Mouse (Mus musculus) forebrain, postnatal 0 days (tissue): ENCODE results near the gene Rptn. TPM values are rescaled to one million over a fixed set of nuclear protein-coding genes. Genes with fewer than 3 reads are reported as not detected.

ENCODE experiments used
- ATAC-seq: fragments of 200-750 bp; cut with Nextera tagmentation; 2 replicates; pipeline ENCODE4 v1.8.0; 2017; ENCODE audit warnings: mild to moderate bottlenecking, moderate library complexity
- DNase-seq: peaks from one replicate; pipeline ENCODE4 v3.0.0-alpha.2; 2015
- H3K27ac ChIP-seq: fragments of 300-500 bp; sonication (generic); 2 replicates; pipeline ENCODE4 v1.5.1; 2014; ENCODE audit warnings: low read depth, mild to moderate bottlenecking, antibody characterized with exemption, low read length, moderate library complexity, mixed read lengths
- H3K27me3 ChIP-seq: fragments of 300-500 bp; sonication (generic); 2 replicates; pipeline ENCODE4 v1.6.1; 2014; ENCODE audit warnings: mild to moderate bottlenecking, low read length, mixed read lengths; ENCODE audit not compliant: insufficient read depth
- H3K36me3 ChIP-seq: fragments of 300-500 bp; sonication (generic); 2 replicates; pipeline ENCODE4 v1.6.1; 2014; ENCODE audit warnings: mild to moderate bottlenecking, moderate library complexity; ENCODE audit not compliant: insufficient read depth
- H3K4me1 ChIP-seq: fragments of 300-500 bp; sonication (generic); 2 replicates; pipeline ENCODE4 v1.6.1; 2014; ENCODE audit warnings: antibody characterized with exemption; ENCODE audit not compliant: insufficient read depth
- H3K4me2 ChIP-seq: fragments of 300-500 bp; sonication (generic); 2 replicates; pipeline ENCODE4 v1.6.1; 2014; ENCODE audit warnings: low read depth, mild to moderate bottlenecking, moderate library complexity
- H3K4me3 ChIP-seq: fragments of 300-500 bp; sonication (generic); 2 replicates; pipeline ENCODE4 v1.5.1; 2014; ENCODE audit warnings: low read depth, low read length, mixed read lengths
- H3K9ac ChIP-seq: fragments of 300-500 bp; sonication (generic); 2 replicates; pipeline ENCODE4 v1.6.1; 2014; ENCODE audit warnings: mild to moderate bottlenecking
- H3K9me3 ChIP-seq: fragments of 300-500 bp; sonication (generic); 2 replicates; pipeline ENCODE4 v1.6.1; 2016; ENCODE audit warnings: low read length
- CTCF ChIP-seq: sonication (generic); IDR thresholded peaks from 2 replicates; pipeline ENCODE4 v1.5.1; 2016; ENCODE audit warnings: antibody characterized with exemption, control low read depth, low read depth
- WGBS: fragments of 180-500 bp; shearing (Covaris S2); extraction: QIAGEN DNeasy Blood & Tissue Kit; methylation state at CpG from one replicate; pipeline ENCODE4 v1.1.7; 2014; 5-methylcytosine and 5-hydroxymethylcytosine counted together
- polyA plus RNA-seq: library from polyadenylated mRNA; unstranded; fragments of >200 nt; fragmentation: Nextera tagmentation; extraction: Ambion mirVana; gene quantifications from 2 replicates; pipeline ENCODE4 v1.2.1, GENCODE M21; 2015
- total RNA-seq: library from RNA; depleted of rRNA; stranded (reverse); fragments of >200 nt; gene quantifications from 2 replicates; pipeline ENCODE4 v1.2.3, GENCODE M21; 2014

Rptn gene
- total and polyA plus RNA-seq, 2 experiments from 2014 or later, result not detected

DNA sequence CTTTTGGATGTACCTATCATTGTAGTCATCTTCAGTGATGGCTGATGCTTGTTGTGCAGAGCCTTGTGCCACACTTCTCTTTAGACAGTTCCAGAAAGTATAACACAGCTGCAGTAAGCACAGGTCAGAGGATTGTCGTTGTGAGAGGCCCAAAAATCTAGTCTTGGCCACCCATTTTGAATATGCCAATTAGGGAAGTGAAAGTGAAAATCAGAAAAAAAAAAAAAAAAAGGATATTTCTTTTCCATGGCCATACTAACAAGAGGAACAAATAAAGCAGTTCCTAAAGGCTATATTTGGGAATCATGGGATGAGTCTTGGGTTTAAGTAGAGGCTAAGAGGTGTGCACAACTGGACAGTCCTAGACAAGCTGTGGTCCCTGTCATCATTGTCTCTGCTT lies 18.3 kb upstream of the Rptn start:
- H3K4me3 ChIP-seq, result no peak overlapping the region
- no peak for ATAC-seq
- no peaks in the 10 kb centered on the region for H3K36me3 ChIP-seq
- DNase-seq, result no peak
- no peak overlapping the region for H3K4me2 ChIP-seq
- TF ChIP-seq CTCF, result no peak
- no peaks in the 10 kb centered on the region for H3K4me1 ChIP-seq
- H3K9me3 ChIP-seq, result no peaks in the 10 kb centered on the region
- no peaks in the 10 kb centered on the region for H3K27me3 ChIP-seq
- H3K27ac ChIP-seq, result no peak overlapping the region
- no peak overlapping the region for H3K9ac ChIP-seq
- WGBS, result 84% methylated on average over 1 of the region's 1 CpGs

DNA sequence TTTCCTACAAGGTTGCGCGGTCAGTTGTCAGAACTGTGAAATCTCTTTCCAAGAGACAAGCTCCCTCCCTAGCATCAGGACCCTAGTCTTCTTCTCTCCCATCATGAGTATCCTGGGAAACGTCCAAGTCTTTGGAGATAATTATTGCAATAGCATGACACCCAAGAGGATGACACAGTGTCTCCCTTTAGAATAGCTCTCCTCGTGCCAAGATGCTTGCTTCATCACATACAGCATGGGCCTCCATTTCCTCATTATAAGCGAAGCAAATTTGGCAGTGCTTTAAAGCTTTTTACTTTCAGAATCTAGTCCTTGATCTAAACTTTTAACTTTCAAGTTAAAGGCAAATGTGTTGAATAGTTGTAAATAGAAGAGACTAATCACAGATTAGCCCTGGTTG lies 17.9 kb upstream of the Rptn start:
- no peak overlapping the region for H3K4me2 ChIP-seq
- DNase-seq (no peak), ATAC-seq (no peak)
- H3K27me3 ChIP-seq, result no peaks in the 10 kb centered on the region
- no peaks in the 10 kb centered on the region for H3K4me1 ChIP-seq
- no peak overlapping the region for H3K4me3 ChIP-seq
- no peak for TF ChIP-seq CTCF
- WGBS, result 82% methylated on average over 5 of the region's 5 CpGs
- H3K9me3 ChIP-seq, result no peaks in the 10 kb centered on the region
- no peaks in the 10 kb centered on the region for H3K36me3 ChIP-seq
- no peak overlapping the region for H3K9ac ChIP-seq
- H3K27ac ChIP-seq, result no peak overlapping the region

DNA sequence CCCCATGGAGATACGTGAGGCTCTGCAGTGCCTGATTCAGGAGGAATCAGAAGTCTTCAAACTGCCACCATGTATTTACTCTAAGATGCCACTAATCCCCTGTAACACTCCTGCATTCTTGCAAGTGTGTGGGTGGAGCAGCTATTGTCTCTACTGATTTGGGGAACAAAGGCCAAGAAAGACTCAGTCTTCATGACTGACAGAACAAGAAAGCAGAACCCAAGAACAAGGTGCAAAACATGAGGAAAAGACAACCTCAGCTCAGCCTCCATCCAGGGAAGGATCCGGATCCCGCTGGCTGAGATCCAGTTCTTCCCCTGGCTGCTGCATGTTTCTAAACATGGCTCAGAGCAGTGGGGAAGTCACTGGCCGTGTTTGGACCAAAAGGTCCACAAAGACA lies 15.4 kb upstream of the Rptn start:
- ATAC-seq (no peak), DNase-seq (no peak)
- H3K4me2 ChIP-seq, result no peak overlapping the region
- 37% methylated on average over 4 of the region's 4 CpGs for WGBS
- no peaks in the 10 kb centered on the region for H3K36me3 ChIP-seq
- H3K9ac ChIP-seq, result no peak overlapping the region
- no peak for TF ChIP-seq CTCF
- no peaks in the 10 kb centered on the region for H3K4me1 ChIP-seq
- no peak overlapping the region for H3K4me3 ChIP-seq
- no peaks in the 10 kb centered on the region for H3K9me3 ChIP-seq
- no peaks in the 10 kb centered on the region for H3K27me3 ChIP-seq
- H3K27ac ChIP-seq, result no peak overlapping the region

DNA sequence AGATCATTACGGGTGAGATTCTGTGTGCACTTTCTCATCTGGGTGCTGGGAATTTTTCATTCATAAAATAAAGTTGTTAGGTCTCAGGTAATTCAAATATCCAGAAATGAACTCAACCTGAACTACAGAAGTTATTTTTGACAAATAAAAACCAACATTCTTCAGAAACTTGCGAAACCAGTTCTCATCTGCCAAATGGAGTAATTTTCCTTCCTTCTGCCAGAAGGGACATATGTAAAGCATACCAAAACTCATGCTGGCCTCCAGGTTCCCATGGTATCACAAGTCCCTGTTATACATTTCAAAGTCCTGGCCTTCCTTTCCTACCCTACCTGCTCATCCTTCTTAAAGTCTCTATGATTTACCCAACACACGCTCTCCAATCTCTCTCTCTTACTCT lies 10.4 kb downstream of the Rptn start:
- 94% methylated on average over 3 of the region's 3 CpGs for WGBS
- Histone ChIP-seq H3K9me3 (no peaks in the 10 kb centered on the region), H3K4me1 (no peaks in the 10 kb centered on the region), H3K4me2 (no peak overlapping the region), H3K27me3 (no peaks in the 10 kb centered on the region), H3K36me3 (no peaks in the 10 kb centered on the region), H3K27ac (no peak overlapping the region), H3K9ac (no peak overlapping the region), H3K4me3 (no peak overlapping the region)
- TF ChIP-seq CTCF, result no peak
- DNase-seq (no peak), ATAC-seq (no peak)

DNA sequence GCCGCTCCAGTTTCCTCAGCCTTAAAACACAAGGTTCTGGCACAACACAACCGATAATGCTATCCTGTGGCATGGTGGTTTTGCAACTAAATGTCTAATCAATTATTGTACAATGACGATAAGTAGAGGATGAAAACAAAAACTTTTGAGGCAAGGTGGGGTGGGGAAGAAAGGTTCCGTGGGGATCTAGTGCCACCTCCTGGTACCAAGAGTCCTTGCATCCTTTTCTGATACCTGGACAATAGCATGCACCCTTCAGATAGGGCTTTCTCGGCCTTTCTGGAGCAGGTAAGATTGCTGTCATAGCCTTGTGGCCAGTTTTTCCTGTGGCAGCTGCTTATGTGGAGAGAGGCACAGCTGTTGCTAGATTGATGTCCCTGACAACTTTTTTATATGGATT lies 13.5 kb downstream of the Rptn start:
- H3K4me3 ChIP-seq, result no peak overlapping the region
- no peak overlapping the region for H3K4me2 ChIP-seq
- TF ChIP-seq CTCF, result peak; percentile 82
- no peaks in the 10 kb centered on the region for H3K9me3 ChIP-seq
- no peaks in the 10 kb centered on the region for H3K36me3 ChIP-seq
- ATAC-seq, result 0 out of 2 replicates have a peak, but pooled peaks have one; percentile 40
- 25% methylated on average over 5 of the region's 5 CpGs for WGBS
- H3K4me1 ChIP-seq, result no peaks in the 10 kb centered on the region
- H3K9ac ChIP-seq, result no peak overlapping the region
- no peaks in the 10 kb centered on the region for H3K27me3 ChIP-seq
- no peak overlapping the region for H3K27ac ChIP-seq
- DNase-seq, result peak; percentile 30

DNA sequence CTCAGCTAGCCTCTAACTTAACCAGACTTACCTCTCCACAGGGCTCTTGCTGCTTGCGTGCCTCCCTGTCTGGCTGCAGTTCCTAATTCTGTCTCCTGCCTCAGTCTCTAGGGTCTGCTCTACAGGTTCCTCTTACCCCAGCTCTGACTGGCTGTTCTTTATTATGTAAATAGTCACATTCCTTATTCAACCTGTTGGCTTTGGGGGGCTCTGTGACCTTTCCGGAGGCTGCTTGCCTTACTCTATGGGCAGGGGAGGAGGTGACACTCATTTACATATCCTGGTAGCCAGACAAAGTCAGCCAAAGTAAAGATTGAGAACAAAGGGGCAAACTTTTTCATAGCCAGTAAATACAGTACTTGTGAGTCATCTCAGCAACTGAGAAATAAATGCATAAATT lies 18.4 kb downstream of the Rptn start:
- Histone ChIP-seq H3K4me3 (no peak overlapping the region), H3K27ac (no peak overlapping the region), H3K4me1 (no peaks in the 10 kb centered on the region), H3K9ac (no peak overlapping the region), H3K27me3 (no peaks in the 10 kb centered on the region), H3K9me3 (no peaks in the 10 kb centered on the region), H3K36me3 (no peaks in the 10 kb centered on the region), H3K4me2 (no peak overlapping the region)
- no peak for TF ChIP-seq CTCF
- WGBS, result 18% methylated on average over 2 of the region's 2 CpGs
- no peak for ATAC-seq
- no peak for DNase-seq

DNA sequence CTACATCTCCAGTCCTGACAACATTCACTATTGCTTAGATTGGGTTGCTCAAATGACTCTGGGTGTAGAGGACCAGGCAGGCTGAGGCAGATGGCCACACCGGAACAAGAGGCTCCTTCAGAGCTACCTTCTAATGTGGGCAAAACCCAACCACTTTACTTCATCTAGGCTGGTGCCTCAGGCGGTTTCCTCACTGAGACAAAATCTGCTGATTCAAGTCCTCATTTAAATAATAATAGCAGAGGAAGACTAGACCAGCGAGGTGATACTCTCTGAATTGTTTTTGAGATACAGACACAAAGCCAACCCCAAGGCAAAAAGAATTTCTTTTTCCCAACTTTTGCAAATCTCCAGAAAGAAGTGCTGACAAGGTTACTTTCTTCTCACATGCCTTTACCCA lies 38.2 kb downstream of the Rptn start:
- H3K9me3 ChIP-seq, result no peaks in the 10 kb centered on the region
- H3K27me3 ChIP-seq, result no peaks in the 10 kb centered on the region
- TF ChIP-seq CTCF, result no peak
- ATAC-seq, result no peak
- no peak for DNase-seq
- no peaks in the 10 kb centered on the region for H3K4me1 ChIP-seq
- H3K9ac ChIP-seq, result no peak overlapping the region
- H3K4me3 ChIP-seq, result no peak overlapping the region
- no peak overlapping the region for H3K27ac ChIP-seq
- no peaks in the 10 kb centered on the region for H3K36me3 ChIP-seq
- no peak overlapping the region for H3K4me2 ChIP-seq
- 33% methylated on average over 3 of the region's 3 CpGs for WGBS

DNA sequence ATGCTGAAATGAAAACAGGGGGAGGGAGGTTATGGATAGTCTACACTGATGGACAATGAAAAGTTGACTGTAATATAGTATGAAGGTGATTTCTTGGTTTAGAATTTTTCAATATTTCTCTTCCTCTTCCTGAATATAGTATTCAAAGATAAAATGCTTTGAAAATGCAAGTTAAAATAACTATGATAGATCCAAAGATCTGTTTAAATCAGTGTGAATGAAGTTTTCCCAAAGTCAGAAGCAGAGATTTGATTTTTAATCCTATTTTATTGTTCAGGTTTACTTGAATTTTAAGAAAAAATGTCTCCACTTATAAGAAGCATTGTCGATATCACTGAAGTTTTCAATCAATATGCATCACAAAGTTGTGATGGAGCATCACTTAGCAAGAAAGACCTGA lies 48.5 kb downstream of the Rptn start, which contains the start of gene Tchh:
TSS of gene Tchh (plus strand) at position 301 of the 400 bp plus-strand sequence.
- H3K27ac ChIP-seq, result no peak within 1 kb of the TSS
- no peak for TF ChIP-seq CTCF
- H3K36me3 ChIP-seq, result no peaks in the 10 kb centered on the region
- no peak for DNase-seq
- H3K4me3 ChIP-seq, result peak within 1 kb of the TSS; percentile 58; the same call in 1 of the 2 replicates
- 87% methylated on average over 1 of the region's 1 CpGs for WGBS
- H3K27me3 ChIP-seq, result peaks cover 26% of the 10 kb centered on the region
- H3K9me3 ChIP-seq, result no peaks in the 10 kb centered on the region
- no peak for ATAC-seq
- H3K4me1 ChIP-seq, result no peaks in the 10 kb centered on the region
- H3K4me2 ChIP-seq, result peak within 1 kb of the TSS; percentile 93
- no peak within 1 kb of the TSS for H3K9ac ChIP-seq
